Mouse (Mus musculus): ENCODE measurements around the gene Pdk2. TPM values are rescaled to one million over a fixed set of nuclear protein-coding genes. Genes with fewer than 3 reads are reported as not detected.

The Pdk2 gene
- total and polyA plus RNA-seq, 2 experiments from 2014 or later, result 14.1 to 30.8 TPM

GRCm38 (mm10) chr11:95007418-95007817 lies 33.7 kb downstream of the Pdk2 start:
- Histone ChIP-seq H3K9ac (replicated peaks; ENCODE audit: low read length, poor library complexity, severe bottlenecking) (no peak overlapping the region), H3K4me1 (ENCODE audit: insufficient read depth, low read length) (peaks cover 23% of the 10 kb centered on the region; the same call in 1 of the 2 replicates), H3K9me3 (ENCODE audit: low read length) (no peaks in the 10 kb centered on the region), H3K4me2 (ENCODE audit: low read depth, low read length, poor library complexity, severe bottlenecking) (peak overlapping the region; percentile 71; the same call in 1 of the 2 replicates), H3K36me3 (ENCODE audit: insufficient read depth, low read length) (peaks cover 22% of the 10 kb centered on the region), H3K27me3 (ENCODE audit: insufficient read depth, low read length) (no peaks in the 10 kb centered on the region), H3K4me3 (ENCODE audit: low read depth, low read length) (no peak overlapping the region), H3K27ac (ENCODE audit: low read depth, low read length) (peak overlapping the region; percentile 71; the same call in 1 of the 2 replicates)
- DNase-seq (ENCODE audit: low spot score) (no peak), ATAC-seq (ENCODE audit: low FRiP score) (no peak)
- WGBS, result 80% methylated on average over 3 of the region's 3 CpGs
- no peak for TF ChIP-seq CTCF (IDR thresholded peaks at IDR 0.05)

- H3K9me3 ChIP-seq (ENCODE audit: low read length), result no peaks in the 10 kb centered on the region
- peaks cover 19% of the 10 kb centered on the region; the same call in 1 of the 2 replicates for H3K4me1 ChIP-seq (ENCODE audit: insufficient read depth, low read length)
- 2% methylated on average over 27 of the region's 27 CpGs for WGBS
- peak; percentile 11; the same call in 1 of the 2 replicates for TF ChIP-seq CTCF (IDR thresholded peaks at IDR 0.05)
- no peaks in the 10 kb centered on the region for H3K27me3 ChIP-seq (ENCODE audit: insufficient read depth, low read length)
- peak overlapping the region; percentile 30 for H3K4me3 ChIP-seq (ENCODE audit: low read depth, low read length)
- ATAC-seq (ENCODE audit: low FRiP score), result peak; percentile 60
- H3K9ac ChIP-seq (replicated peaks; ENCODE audit: low read length, poor library complexity, severe bottlenecking), result peak overlapping the region; percentile 64
- peak overlapping the region; percentile 71 for H3K4me2 ChIP-seq (ENCODE audit: low read depth, low read length, poor library complexity, severe bottlenecking)
- peak; percentile 88 for DNase-seq (ENCODE audit: low spot score)
- peak overlapping the region; percentile 71 for H3K27ac ChIP-seq (ENCODE audit: low read depth, low read length)
- H3K36me3 ChIP-seq (ENCODE audit: insufficient read depth, low read length), result peaks cover 29% of the 10 kb centered on the region
Observed at GRCm38 (mm10) chr11:95006525-95007219, 34.5 kb downstream of the Pdk2 start.

- Histone ChIP-seq H3K36me3 (ENCODE audit: insufficient read depth, low read length) (peaks cover 33% of the 10 kb centered on the region), H3K4me1 (ENCODE audit: insufficient read depth, low read length) (peaks cover 19% of the 10 kb centered on the region; the same call in 1 of the 2 replicates), H3K9me3 (ENCODE audit: low read length) (no peaks in the 10 kb centered on the region), H3K9ac (replicated peaks; ENCODE audit: low read length, poor library complexity, severe bottlenecking) (0 out of 2 replicates have a peak overlapping the region, but pooled peaks have one; percentile 30), H3K27me3 (ENCODE audit: insufficient read depth, low read length) (no peaks in the 10 kb centered on the region), H3K4me3 (ENCODE audit: low read depth, low read length) (no peak overlapping the region), H3K4me2 (ENCODE audit: low read depth, low read length, poor library complexity, severe bottlenecking) (peak overlapping the region; percentile 71; the same call in 1 of the 2 replicates), H3K27ac (ENCODE audit: low read depth, low read length) (peak overlapping the region; percentile 71)
- ATAC-seq (ENCODE audit: low FRiP score) (no peak), DNase-seq (ENCODE audit: low spot score) (no peak)
- TF ChIP-seq CTCF (IDR thresholded peaks at IDR 0.05), result no peak
- WGBS, result 29% methylated on average over 4 of the region's 4 CpGs
Observed at GRCm38 (mm10) chr11:95006038-95006437, 35.1 kb downstream of the Pdk2 start.

DNA sequence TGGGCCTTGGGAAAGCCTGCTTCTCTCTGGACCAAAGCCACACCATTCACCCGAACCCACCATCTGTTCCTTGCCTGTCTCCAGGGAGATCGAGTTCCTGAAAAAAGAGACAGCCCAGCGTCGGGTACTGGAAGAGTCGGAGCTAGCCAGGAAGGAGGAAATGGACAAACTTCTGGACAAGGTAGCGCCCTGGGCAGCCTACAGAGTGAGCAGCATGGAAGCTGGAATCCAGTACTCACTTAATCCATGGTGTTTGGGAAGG lies 36.3 kb downstream of the Pdk2 start:
- H3K27ac ChIP-seq (ENCODE audit: low read depth, low read length), result no peak overlapping the region
- DNase-seq (ENCODE audit: low spot score), result no peak
- no peak for TF ChIP-seq CTCF (IDR thresholded peaks at IDR 0.05)
- no peaks in the 10 kb centered on the region for H3K27me3 ChIP-seq (ENCODE audit: insufficient read depth, low read length)
- no peak for ATAC-seq (ENCODE audit: low FRiP score)
- peaks cover 19% of the 10 kb centered on the region; the same call in 1 of the 2 replicates for H3K4me1 ChIP-seq (ENCODE audit: insufficient read depth, low read length)
- WGBS, result 57% methylated on average over 6 of the region's 6 CpGs
- H3K36me3 ChIP-seq (ENCODE audit: insufficient read depth, low read length), result peaks cover 36% of the 10 kb centered on the region
- H3K9ac ChIP-seq (replicated peaks; ENCODE audit: low read length, poor library complexity, severe bottlenecking), result no peak overlapping the region
- no peaks in the 10 kb centered on the region for H3K9me3 ChIP-seq (ENCODE audit: low read length)
- H3K4me3 ChIP-seq (ENCODE audit: low read depth, low read length), result no peak overlapping the region
- no peak overlapping the region for H3K4me2 ChIP-seq (ENCODE audit: low read depth, low read length, poor library complexity, severe bottlenecking)

DNA sequence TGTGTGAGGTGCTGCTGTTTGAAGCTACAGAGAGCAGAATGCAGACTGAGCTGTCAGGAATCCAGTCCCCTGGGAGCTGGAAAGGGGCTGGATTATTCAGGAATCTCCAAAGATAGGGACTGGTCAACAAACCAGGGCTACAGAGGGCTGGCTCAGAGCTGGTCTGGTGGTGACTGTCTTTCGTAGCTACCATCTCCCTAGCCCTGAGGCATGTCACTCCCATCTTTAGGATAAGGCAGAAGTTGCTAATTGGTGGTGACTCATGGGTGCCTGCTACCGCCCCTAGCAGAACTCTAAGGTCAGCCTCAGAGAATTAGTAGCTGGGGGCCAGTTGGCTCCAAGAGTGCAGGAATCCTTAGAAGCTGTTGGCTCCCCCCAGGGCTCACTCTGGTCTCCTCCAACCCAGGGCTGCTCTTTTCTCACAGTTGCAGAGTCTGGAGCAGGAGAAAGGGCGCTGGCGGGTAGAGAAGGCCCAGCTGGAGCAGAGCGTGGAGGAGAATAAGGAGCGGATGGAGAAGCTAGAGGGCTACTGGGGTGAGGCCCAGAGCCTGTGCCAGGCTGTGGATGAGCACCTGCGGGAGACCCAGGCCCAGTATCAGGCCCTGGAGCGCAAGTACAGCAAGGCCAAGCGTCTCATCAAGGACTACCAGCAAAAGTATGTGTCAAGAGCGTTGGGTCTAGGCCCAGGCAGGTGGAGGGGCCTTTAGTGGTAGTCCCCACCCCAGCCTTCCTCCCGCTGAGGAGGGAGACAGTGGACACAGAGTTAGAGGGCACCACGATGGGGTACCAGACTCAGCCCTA lies 36.8 kb downstream of the Pdk2 start:
- 83% methylated on average over 12 of the region's 12 CpGs for WGBS
- H3K4me3 ChIP-seq (ENCODE audit: low read depth, low read length), result no peak overlapping the region
- no peak overlapping the region for H3K9ac ChIP-seq (replicated peaks; ENCODE audit: low read length, poor library complexity, severe bottlenecking)
- DNase-seq (ENCODE audit: low spot score) (no peak), ATAC-seq (ENCODE audit: low FRiP score) (no peak)
- H3K36me3 ChIP-seq (ENCODE audit: insufficient read depth, low read length), result peaks cover 41% of the 10 kb centered on the region
- no peaks in the 10 kb centered on the region for H3K27me3 ChIP-seq (ENCODE audit: insufficient read depth, low read length)
- H3K4me2 ChIP-seq (ENCODE audit: low read depth, low read length, poor library complexity, severe bottlenecking), result no peak overlapping the region
- peaks cover 19% of the 10 kb centered on the region; the same call in 1 of the 2 replicates for H3K4me1 ChIP-seq (ENCODE audit: insufficient read depth, low read length)
- H3K9me3 ChIP-seq (ENCODE audit: low read length), result no peaks in the 10 kb centered on the region
- no peak for TF ChIP-seq CTCF (IDR thresholded peaks at IDR 0.05)
- H3K27ac ChIP-seq (ENCODE audit: low read depth, low read length), result 0 out of 2 replicates have a peak overlapping the region, but pooled peaks have one; percentile 12

DNA sequence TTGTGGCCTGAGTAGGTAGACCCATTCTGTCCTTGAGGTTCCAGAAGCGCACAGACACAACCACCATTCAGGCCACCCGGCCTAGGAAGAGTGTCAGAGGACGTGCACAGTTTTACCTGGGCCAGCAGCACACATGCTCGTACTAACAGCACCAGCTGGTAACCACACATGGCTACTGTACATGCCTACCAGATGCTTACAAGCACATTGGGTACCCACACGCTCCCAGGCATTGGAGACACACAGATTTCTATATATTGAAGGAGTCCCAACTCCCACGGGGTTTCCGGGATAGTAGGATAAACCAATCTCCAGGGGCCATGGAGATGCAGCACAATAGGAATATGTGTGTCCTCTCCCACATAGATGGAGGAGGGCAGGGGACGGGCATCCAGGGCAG lies 38.4 kb downstream of the Pdk2 start:
- no peak overlapping the region for H3K27ac ChIP-seq (ENCODE audit: low read depth, low read length)
- 97% methylated on average over 8 of the region's 8 CpGs for WGBS
- no peaks in the 10 kb centered on the region for H3K9me3 ChIP-seq (ENCODE audit: low read length)
- ATAC-seq (ENCODE audit: low FRiP score) (no peak), DNase-seq (ENCODE audit: low spot score) (no peak)
- peaks cover 50% of the 10 kb centered on the region for H3K36me3 ChIP-seq (ENCODE audit: insufficient read depth, low read length)
- no peak overlapping the region for H3K9ac ChIP-seq (replicated peaks; ENCODE audit: low read length, poor library complexity, severe bottlenecking)
- no peaks in the 10 kb centered on the region for H3K27me3 ChIP-seq (ENCODE audit: insufficient read depth, low read length)
- TF ChIP-seq CTCF (IDR thresholded peaks at IDR 0.05), result no peak
- no peak overlapping the region for H3K4me3 ChIP-seq (ENCODE audit: low read depth, low read length)
- peaks cover 12% of the 10 kb centered on the region; the same call in 1 of the 2 replicates for H3K4me1 ChIP-seq (ENCODE audit: insufficient read depth, low read length)
- no peak overlapping the region for H3K4me2 ChIP-seq (ENCODE audit: low read depth, low read length, poor library complexity, severe bottlenecking)
